Mouse (Mus musculus): ENCODE measurements around the gene Ttc16.

Gene Ttc16

GRCm38 (mm10) chr2:32779714-32780113 is 4.3 kb upstream of the Ttc16 start:
- no peak for DNase-seq (ENCODE audit: low spot score in 2 of 2)

GRCm38 (mm10) chr2:32779131-32779530 is 3.7 kb upstream of the Ttc16 start:
- peak; percentile 43 to 45 for DNase-seq (ENCODE audit: low spot score in 2 of 2)

GRCm38 (mm10) chr2:32778081-32778480 is 2.6 kb upstream of the Ttc16 start:
- DNase-seq (ENCODE audit: low spot score in 2 of 2), result no peak

GRCm38 (mm10) chr2:32776192-32776591 is 759 bp upstream of the Ttc16 start:
- no peak for DNase-seq (ENCODE audit: low spot score in 2 of 2)

- DNase-seq (ENCODE audit: low spot score in 2 of 2), result no peak
Observed at GRCm38 (mm10) chr2:32772626-32773279, 2.7 kb downstream of the Ttc16 start.

GRCm38 (mm10) chr2:32771886-32772285 is 3.5 kb downstream of the Ttc16 start:
- DNase-seq (ENCODE audit: low spot score in 2 of 2), result no peak

GRCm38 (mm10) chr2:32769327-32770085 is 5.9 kb downstream of the Ttc16 start:
- DNase-seq (ENCODE audit: low spot score in 2 of 2), result no peak

GRCm38 (mm10) chr2:32768661-32769285 is 6.7 kb downstream of the Ttc16 start:
- DNase-seq (ENCODE audit: low spot score in 2 of 2), result no peak

GRCm38 (mm10) chr2:32767241-32767640 is 8.2 kb downstream of the Ttc16 start:
- DNase-seq (ENCODE audit: low spot score in 2 of 2), result no peak

GRCm38 (mm10) chr2:32763353-32763752 is 12.1 kb downstream of the Ttc16 start:
- DNase-seq (ENCODE audit: low spot score in 2 of 2), result no peak

- DNase-seq (ENCODE audit: low spot score in 2 of 2), result no peak
Observed at GRCm38 (mm10) chr2:32761859-32762258, 13.6 kb downstream of the Ttc16 start.

GRCm38 (mm10) chr2:32761361-32761760 is 14.1 kb downstream of the Ttc16 start:
- no peak for DNase-seq (ENCODE audit: low spot score in 2 of 2)

GRCm38 (mm10) chr2:32759001-32759400 is 16.4 kb downstream of the Ttc16 start:
- DNase-seq (ENCODE audit: low spot score in 2 of 2), result no peak

GRCm38 (mm10) chr2:32758503-32758902 is 16.9 kb downstream of the Ttc16 start:
- DNase-seq (ENCODE audit: low spot score in 2 of 2), result no peak

GRCm38 (mm10) chr2:32757056-32757845 is 18.2 kb downstream of the Ttc16 start, which contains the start of gene Tor2a:
Tor2a (plus strand) TSS chr2:32757234.
- DNase-seq (ENCODE audit: low spot score in 2 of 2), result peak; percentile 94 to 96

GRCm38 (mm10) chr2:32756674-32757055 is 18.8 kb downstream of the Ttc16 start:
- no peak for DNase-seq (ENCODE audit: low spot score in 2 of 2)

- no peak for DNase-seq (ENCODE audit: low spot score in 2 of 2)
Observed at GRCm38 (mm10) chr2:32752181-32752580, 23.3 kb downstream of the Ttc16 start.

GRCm38 (mm10) chr2:32751665-32752033 is 23.8 kb downstream of the Ttc16 start:
- DNase-seq (ENCODE audit: low spot score in 2 of 2), result no peak

- peak; percentile 67 to 68 for DNase-seq (ENCODE audit: low spot score in 2 of 2)
Observed at GRCm38 (mm10) chr2:32750887-32751664, 24.4 kb downstream of the Ttc16 start.

GRCm38 (mm10) chr2:32750199-32750598 is 25.2 kb downstream of the Ttc16 start:
- no peak for DNase-seq (ENCODE audit: low spot score in 2 of 2)

GRCm38 (mm10) chr2:32749082-32749481 is 26.4 kb downstream of the Ttc16 start:
- no peak for DNase-seq (ENCODE audit: low spot score in 2 of 2)
